Mouse (Mus musculus): ENCODE data around the gene Gm45808. TPM values are rescaled to one million over a fixed set of nuclear protein-coding genes. Genes with fewer than 3 reads are reported as not detected.

The Gm45808 gene
- polyA plus RNA-seq, 1 experiment from 2014 or later: not detected

DNA sequence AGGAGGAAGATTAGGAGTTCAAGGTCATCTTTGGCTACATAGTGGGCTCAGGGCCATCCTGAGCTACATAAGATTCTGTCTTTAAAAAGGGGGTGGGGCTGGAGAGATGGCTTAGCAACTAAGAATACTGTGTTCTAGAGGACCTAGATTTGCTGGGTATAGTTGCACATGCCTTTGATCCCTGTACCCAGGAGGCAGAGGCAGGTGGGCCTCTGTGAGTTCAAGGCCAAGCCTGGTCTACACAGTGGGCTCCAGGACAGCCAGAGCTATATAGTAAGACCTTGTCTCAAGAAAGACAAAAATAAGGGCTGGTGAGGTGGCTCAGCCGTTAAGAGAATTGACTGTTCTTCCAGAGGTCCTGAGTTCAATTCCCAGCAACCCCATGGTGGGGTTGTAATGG lies 36.6 kb downstream of the Gm45808 start:
- 88% methylated on average over 1 of the region's 1 CpGs for WGBS
- H3K9ac ChIP-seq (ENCODE audit: low read depth, low read length): no peak overlapping the region
- no peak for TF ChIP-seq CTCF (IDR thresholded peaks at IDR 0.05; ENCODE audit: low read depth)
- H3K27ac ChIP-seq: no peak overlapping the region
- no peak overlapping the region for H3K4me3 ChIP-seq (replicated peaks; ENCODE audit: low read depth, low read length)
- no peaks in the 10 kb centered on the region for H3K27me3 ChIP-seq (ENCODE audit: insufficient read depth, low read length)
- no peaks in the 10 kb centered on the region for H3K4me1 ChIP-seq (replicated peaks; ENCODE audit: insufficient read depth, low read length)
- no peak overlapping the region for H3K4me2 ChIP-seq (ENCODE audit: low read length)
- no peaks in the 10 kb centered on the region for H3K9me3 ChIP-seq (replicated peaks; ENCODE audit: low read length)
- H3K36me3 ChIP-seq (ENCODE audit: insufficient read depth, low read length): peaks cover 20% of the 10 kb centered on the region
- ATAC-seq (replicated peaks; ENCODE audit: low FRiP score, low read depth) (no peak), DNase-seq (ENCODE audit: low spot score) (no peak)

- H3K27me3 ChIP-seq (ENCODE audit: insufficient read depth, low read length): no peaks in the 10 kb centered on the region
- DNase-seq (ENCODE audit: low spot score) (peak; percentile 82), ATAC-seq (replicated peaks; ENCODE audit: low FRiP score, low read depth) (0 out of 2 replicates have a peak, but pooled peaks have one; percentile 6)
- peak; percentile 70 for TF ChIP-seq CTCF (IDR thresholded peaks at IDR 0.05; ENCODE audit: low read depth)
- H3K27ac ChIP-seq: peak overlapping the region; percentile 40
- H3K9me3 ChIP-seq (replicated peaks; ENCODE audit: low read length): no peaks in the 10 kb centered on the region
- no peaks in the 10 kb centered on the region for H3K4me1 ChIP-seq (replicated peaks; ENCODE audit: insufficient read depth, low read length)
- H3K9ac ChIP-seq (ENCODE audit: low read depth, low read length): no peak overlapping the region
- no peak overlapping the region for H3K4me3 ChIP-seq (replicated peaks; ENCODE audit: low read depth, low read length)
- WGBS: 35% methylated on average over 11 of the region's 11 CpGs
- no peak overlapping the region for H3K4me2 ChIP-seq (ENCODE audit: low read length)
- H3K36me3 ChIP-seq (ENCODE audit: insufficient read depth, low read length): peaks cover 33% of the 10 kb centered on the region
Measured at GRCm38 (mm10) chr7:45447325-45447990, 39.2 kb downstream of the Gm45808 start.

DNA sequence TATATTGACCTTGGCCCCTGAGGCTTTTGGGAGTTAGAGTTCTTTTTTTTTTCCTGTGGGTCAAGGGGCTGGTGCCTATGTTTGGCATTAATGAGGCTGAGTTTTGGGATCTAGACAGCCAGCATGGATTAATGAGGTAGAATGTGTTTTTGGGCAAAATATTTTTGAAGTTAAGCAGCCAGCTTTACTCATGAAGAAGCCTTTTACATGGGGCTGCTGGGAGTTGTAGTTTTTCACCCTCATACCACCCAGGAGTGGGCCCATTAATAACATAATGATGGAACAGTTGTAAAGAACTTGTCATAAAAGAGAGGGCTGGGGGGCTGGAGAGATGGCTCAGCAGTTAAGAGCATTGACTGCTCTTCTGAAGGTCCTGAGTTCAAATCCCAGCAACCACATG lies 40.0 kb downstream of the Gm45808 start:
- DNase-seq (ENCODE audit: low spot score): no peak
- H3K9me3 ChIP-seq (replicated peaks; ENCODE audit: low read length): no peaks in the 10 kb centered on the region
- TF ChIP-seq CTCF (IDR thresholded peaks at IDR 0.05; ENCODE audit: low read depth): no peak
- ATAC-seq (replicated peaks; ENCODE audit: low FRiP score, low read depth): no peak
- no peak overlapping the region for H3K27ac ChIP-seq
- no peak overlapping the region for H3K9ac ChIP-seq (ENCODE audit: low read depth, low read length)
- peaks cover 38% of the 10 kb centered on the region for H3K36me3 ChIP-seq (ENCODE audit: insufficient read depth, low read length)
- H3K27me3 ChIP-seq (ENCODE audit: insufficient read depth, low read length): no peaks in the 10 kb centered on the region
- H3K4me1 ChIP-seq (replicated peaks; ENCODE audit: insufficient read depth, low read length): no peaks in the 10 kb centered on the region
- H3K4me2 ChIP-seq (ENCODE audit: low read length): no peak overlapping the region
- no peak overlapping the region for H3K4me3 ChIP-seq (replicated peaks; ENCODE audit: low read depth, low read length)

GRCm38 (mm10) chr7:45443526-45444420 lies 42.8 kb downstream of the Gm45808 start:
- Histone ChIP-seq H3K36me3 (ENCODE audit: insufficient read depth, low read length) (peaks cover 34% of the 10 kb centered on the region), H3K9me3 (replicated peaks; ENCODE audit: low read length) (no peaks in the 10 kb centered on the region), H3K27me3 (ENCODE audit: insufficient read depth, low read length) (no peaks in the 10 kb centered on the region), H3K4me3 (replicated peaks; ENCODE audit: low read depth, low read length) (no peak overlapping the region), H3K4me1 (replicated peaks; ENCODE audit: insufficient read depth, low read length) (no peaks in the 10 kb centered on the region), H3K27ac (no peak overlapping the region), H3K9ac (ENCODE audit: low read depth, low read length) (no peak overlapping the region), H3K4me2 (ENCODE audit: low read length) (no peak overlapping the region)
- no peak for TF ChIP-seq CTCF (IDR thresholded peaks at IDR 0.05; ENCODE audit: low read depth)
- DNase-seq (ENCODE audit: low spot score) (no peak), ATAC-seq (replicated peaks; ENCODE audit: low FRiP score, low read depth) (no peak)
- WGBS: 83% methylated on average over 22 of the region's 22 CpGs

DNA sequence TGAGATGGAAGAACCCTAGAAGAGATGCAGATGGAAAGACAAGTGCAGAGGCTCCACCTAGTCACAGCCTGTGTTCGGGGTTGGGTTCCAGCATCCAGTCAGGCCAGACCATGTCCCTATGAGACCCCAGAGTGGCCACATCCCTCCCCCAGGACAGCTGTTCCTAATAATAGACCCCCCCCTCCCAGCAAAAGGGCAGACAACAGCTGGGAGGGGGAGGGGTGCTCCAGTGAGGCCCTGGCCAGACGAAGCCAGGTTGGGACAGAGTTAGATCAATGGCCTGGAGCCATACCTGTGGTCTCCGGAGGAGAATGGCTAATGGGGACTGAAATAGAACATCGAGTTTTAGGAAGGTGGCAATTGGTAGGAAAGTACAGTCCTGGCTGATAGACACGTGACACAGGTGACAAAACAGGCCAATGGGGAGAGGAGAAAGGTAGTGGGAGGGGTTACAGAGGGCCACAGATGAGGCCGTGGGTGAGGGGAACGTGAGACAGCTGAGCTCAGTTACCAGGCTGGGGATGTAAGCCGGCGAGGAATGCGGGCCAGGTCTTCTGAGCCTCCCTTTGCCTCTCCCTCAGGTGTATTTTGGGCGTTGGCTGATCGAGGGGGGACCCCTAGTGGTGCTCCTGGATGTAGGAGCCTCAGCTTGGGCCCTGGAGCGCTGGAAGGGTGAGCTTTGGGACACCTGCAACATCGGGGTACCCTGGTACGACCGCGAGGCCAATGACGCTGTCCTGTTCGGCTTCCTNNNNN lies 48.9 kb downstream of the Gm45808 start, which contains the start of gene Ruvbl2:
Ruvbl2 (minus strand) TSS at position 576 of the 756 bp plus-strand sequence.
- DNase-seq (ENCODE audit: low spot score) (no peak), ATAC-seq (replicated peaks; ENCODE audit: low FRiP score, low read depth) (no peak)
- Histone ChIP-seq H3K4me3 (replicated peaks; ENCODE audit: low read depth, low read length) (no peak within 1 kb of the TSS), H3K4me1 (replicated peaks; ENCODE audit: insufficient read depth, low read length) (peaks cover 30% of the 10 kb centered on the region), H3K36me3 (ENCODE audit: insufficient read depth, low read length) (0 out of 2 replicates have a peak, but pooled peaks cover 10% of the 10 kb centered on the region), H3K27me3 (ENCODE audit: insufficient read depth, low read length) (no peaks in the 10 kb centered on the region), H3K9me3 (replicated peaks; ENCODE audit: low read length) (no peaks in the 10 kb centered on the region), H3K9ac (ENCODE audit: low read depth, low read length) (peak within 1 kb of the TSS; percentile 27; the same call in 1 of the 2 replicates), H3K27ac (0 out of 2 replicates have a peak within 1 kb of the TSS, but pooled peaks have one; percentile 13), H3K4me2 (ENCODE audit: low read length) (peak within 1 kb of the TSS; percentile 25; the same call in 1 of the 2 replicates)
- peak; percentile 59 for TF ChIP-seq CTCF (IDR thresholded peaks at IDR 0.05; ENCODE audit: low read depth)
- WGBS: 27% methylated on average over 19 of the region's 19 CpGs

DNA sequence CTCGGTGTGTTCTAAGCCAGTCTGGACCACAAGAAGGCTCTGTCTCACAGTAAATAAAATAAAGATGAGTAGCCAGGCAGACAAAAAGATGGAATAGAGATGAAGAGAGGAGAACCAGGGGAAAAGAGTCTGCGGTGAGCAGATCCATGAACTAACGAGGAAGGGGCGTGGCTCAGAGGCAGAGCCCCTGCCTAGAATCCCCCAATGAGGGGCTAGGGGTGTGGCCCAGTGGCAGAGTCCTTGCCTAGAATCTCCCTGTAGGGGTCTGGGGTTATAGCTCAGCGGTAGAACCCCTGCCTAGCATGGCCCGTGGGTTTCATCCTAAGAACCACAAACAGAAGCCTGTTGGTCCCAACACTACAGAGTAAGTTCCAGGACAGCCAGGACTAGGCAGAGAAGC lies 49.6 kb downstream of the Gm45808 start:
- DNase-seq (ENCODE audit: low spot score) (no peak), ATAC-seq (replicated peaks; ENCODE audit: low FRiP score, low read depth) (no peak)
- WGBS: 42% methylated on average over 6 of the region's 6 CpGs
- no peak overlapping the region for H3K9ac ChIP-seq (ENCODE audit: low read depth, low read length)
- H3K9me3 ChIP-seq (replicated peaks; ENCODE audit: low read length): no peaks in the 10 kb centered on the region
- no peaks in the 10 kb centered on the region for H3K27me3 ChIP-seq (ENCODE audit: insufficient read depth, low read length)
- H3K27ac ChIP-seq: 0 out of 2 replicates have a peak overlapping the region, but pooled peaks have one; percentile 13
- peaks cover 30% of the 10 kb centered on the region for H3K4me1 ChIP-seq (replicated peaks; ENCODE audit: insufficient read depth, low read length)
- no peak for TF ChIP-seq CTCF (IDR thresholded peaks at IDR 0.05; ENCODE audit: low read depth)
- 0 out of 2 replicates have a peak, but pooled peaks cover 5% of the 10 kb centered on the region for H3K36me3 ChIP-seq (ENCODE audit: insufficient read depth, low read length)
- H3K4me2 ChIP-seq (ENCODE audit: low read length): no peak overlapping the region; the same call in 1 of the 2 replicates
- no peak overlapping the region for H3K4me3 ChIP-seq (replicated peaks; ENCODE audit: low read depth, low read length)

All from kidney, postnatal 0 days (tissue).